Mouse (Mus musculus): ENCODE measurements around the gene C5ar2. TPM values are rescaled to one million over a fixed set of nuclear protein-coding genes. Genes with fewer than 3 reads are reported as not detected.
"Not testable (repeated sequence)": the region's sequence is repeated elsewhere in the genome, so short reads cannot be mapped to it uniquely, and the experiment has no call there.

C5ar2 gene
- polyA plus RNA-seq, 1 experiment from 2014 or later = 1.1 TPM

GRCm38 (mm10) chr7:16272681-16273080, 28.7 kb upstream of the C5ar2 start:
- peak; percentile 86 for ATAC-seq
- WGBS = 0% methylated on average over 39 of the region's 46 CpGs
- peak; percentile 87 for DNase-seq (ENCODE audit: low spot score)

GRCm38 (mm10) chr7:16271139-16271538, 27.2 kb upstream of the C5ar2 start:
- DNase-seq (ENCODE audit: low spot score) (no peak), ATAC-seq (no peak)
- no peak overlapping the region for H3K9ac ChIP-seq (replicated peaks; ENCODE audit: low read depth)
- H3K36me3 ChIP-seq (ENCODE audit: insufficient read depth, low read length) = peaks cover 12% of the 10 kb centered on the region; the same call in 1 of the 2 replicates
- H3K4me2 ChIP-seq (replicated peaks; ENCODE audit: low read depth, low read length) = no peak overlapping the region
- no peak overlapping the region for H3K27ac ChIP-seq (ENCODE audit: low read length)
- H3K4me3 ChIP-seq (ENCODE audit: low read depth, low read length) = no peak overlapping the region
- no peaks in the 10 kb centered on the region for H3K27me3 ChIP-seq (replicated peaks; ENCODE audit: insufficient read depth, low read length)
- peaks cover 15% of the 10 kb centered on the region; the same call in 1 of the 2 replicates for H3K4me1 ChIP-seq (ENCODE audit: insufficient read depth, low read depth, low read length)
- TF ChIP-seq EP300 (IDR thresholded peaks at IDR 0.05) (no peak), CTCF (IDR thresholded peaks at IDR 0.05) (no peak)
- H3K9me3 ChIP-seq (ENCODE audit: low read length) = no peaks in the 10 kb centered on the region
- 80% methylated on average over 1 of the region's 1 CpGs for WGBS

More at GRCm38 (mm10) chr7:16272681-16273080, 28.7 kb upstream of the C5ar2 start:
- no peaks in the 10 kb centered on the region for H3K9me3 ChIP-seq (ENCODE audit: low read length)
- H3K27ac ChIP-seq (ENCODE audit: low read length) = peak overlapping the region; percentile 80
- peaks cover 18% of the 10 kb centered on the region; the same call in 1 of the 2 replicates for H3K36me3 ChIP-seq (ENCODE audit: insufficient read depth, low read length)
- H3K4me2 ChIP-seq (replicated peaks; ENCODE audit: low read depth, low read length) = peak overlapping the region; percentile 98
- no peaks in the 10 kb centered on the region for H3K27me3 ChIP-seq (replicated peaks; ENCODE audit: insufficient read depth, low read length)
- peaks cover 15% of the 10 kb centered on the region; the same call in 1 of the 2 replicates for H3K4me1 ChIP-seq (ENCODE audit: insufficient read depth, low read depth, low read length)
- peak overlapping the region; percentile 52 for H3K9ac ChIP-seq (replicated peaks; ENCODE audit: low read depth)
- H3K4me3 ChIP-seq (ENCODE audit: low read depth, low read length) = peak overlapping the region; percentile 69
- no peak for TF ChIP-seq EP300 (IDR thresholded peaks at IDR 0.05)
- TF ChIP-seq CTCF (IDR thresholded peaks at IDR 0.05) = peak; percentile 44

- not testable (repeated sequence) for H3K9ac ChIP-seq (replicated peaks; ENCODE audit: low read depth); H3K4me2 ChIP-seq (replicated peaks; ENCODE audit: low read depth, low read length); ATAC-seq; H3K27me3 ChIP-seq (replicated peaks; ENCODE audit: insufficient read depth, low read length); H3K4me3 ChIP-seq (ENCODE audit: low read depth, low read length); H3K36me3 ChIP-seq (ENCODE audit: insufficient read depth, low read length); H3K9me3 ChIP-seq (ENCODE audit: low read length); H3K4me1 ChIP-seq (ENCODE audit: insufficient read depth, low read depth, low read length); DNase-seq (ENCODE audit: low spot score); H3K27ac ChIP-seq (ENCODE audit: low read length)
- 68% methylated on average over 7 of the region's 7 CpGs for WGBS
These were observed 22.6 kb upstream of the C5ar2 start for GRCm38 (mm10) chr7:16266593-16266992.

- no peak overlapping the region for H3K4me2 ChIP-seq (replicated peaks; ENCODE audit: low read depth, low read length)
- TF ChIP-seq CTCF (IDR thresholded peaks at IDR 0.05) = no peak
- H3K4me1 ChIP-seq (ENCODE audit: insufficient read depth, low read depth, low read length) = no peaks in the 10 kb centered on the region
- ATAC-seq = no peak
- no peak overlapping the region for H3K27ac ChIP-seq (ENCODE audit: low read length)
- H3K27me3 ChIP-seq (replicated peaks; ENCODE audit: insufficient read depth, low read length) = no peaks in the 10 kb centered on the region
- 87% methylated on average over 11 of the region's 11 CpGs for WGBS
- no peaks in the 10 kb centered on the region for H3K36me3 ChIP-seq (ENCODE audit: insufficient read depth, low read length)
- H3K9me3 ChIP-seq (ENCODE audit: low read length) = no peaks in the 10 kb centered on the region
- no peak for DNase-seq (ENCODE audit: low spot score)
- H3K9ac ChIP-seq (replicated peaks; ENCODE audit: low read depth) = no peak overlapping the region
- no peak overlapping the region for H3K4me3 ChIP-seq (ENCODE audit: low read depth, low read length)
These were observed 21.9 kb upstream of the C5ar2 start for GRCm38 (mm10) chr7:16265856-16266255.

- Histone ChIP-seq H3K9me3 (ENCODE audit: low read length) (no peaks in the 10 kb centered on the region), H3K4me1 (ENCODE audit: insufficient read depth, low read depth, low read length) (no peaks in the 10 kb centered on the region), H3K27ac (ENCODE audit: low read length) (no peak overlapping the region), H3K36me3 (ENCODE audit: insufficient read depth, low read length) (no peaks in the 10 kb centered on the region), H3K4me2 (replicated peaks; ENCODE audit: low read depth, low read length) (no peak overlapping the region), H3K9ac (replicated peaks; ENCODE audit: low read depth) (no peak overlapping the region), H3K4me3 (ENCODE audit: low read depth, low read length) (no peak overlapping the region), H3K27me3 (replicated peaks; ENCODE audit: insufficient read depth, low read length) (no peaks in the 10 kb centered on the region)
- ATAC-seq (no peak), DNase-seq (ENCODE audit: low spot score) (no peak)
- TF ChIP-seq EP300 (IDR thresholded peaks at IDR 0.05) (no peak), CTCF (IDR thresholded peaks at IDR 0.05) (no peak)
- 74% methylated on average over 5 of the region's 5 CpGs for WGBS
These were observed 19.9 kb upstream of the C5ar2 start for GRCm38 (mm10) chr7:16263843-16264242.

GRCm38 (mm10) chr7:16263015-16263787, 19.2 kb upstream of the C5ar2 start:
- Histone ChIP-seq H3K9ac (replicated peaks; ENCODE audit: low read depth) (no peak overlapping the region), H3K36me3 (ENCODE audit: insufficient read depth, low read length) (no peaks in the 10 kb centered on the region), H3K4me1 (ENCODE audit: insufficient read depth, low read depth, low read length) (no peaks in the 10 kb centered on the region), H3K27ac (ENCODE audit: low read length) (no peak overlapping the region), H3K4me3 (ENCODE audit: low read depth, low read length) (no peak overlapping the region), H3K27me3 (replicated peaks; ENCODE audit: insufficient read depth, low read length) (no peaks in the 10 kb centered on the region), H3K4me2 (replicated peaks; ENCODE audit: low read depth, low read length) (no peak overlapping the region), H3K9me3 (ENCODE audit: low read length) (no peaks in the 10 kb centered on the region)
- 26% methylated on average over 8 of the region's 8 CpGs for WGBS
- DNase-seq (ENCODE audit: low spot score) (peak; percentile 83), ATAC-seq (no peak)
- TF ChIP-seq CTCF (IDR thresholded peaks at IDR 0.05) (peak; percentile 85), EP300 (IDR thresholded peaks at IDR 0.05) (no peak)

Measured in lung, postnatal 0 days (tissue).